Mouse (Mus musculus) limb, embryonic 15.5 days (tissue): Measurements from ENCODE around the gene Kcnab1. TPM values are rescaled to one million over a fixed set of nuclear protein-coding genes. Genes with fewer than 3 reads are reported as not detected.

ENCODE experiments used
- ATAC-seq: fragments of 200-750 bp; cut with Nextera tagmentation; 2 replicates; pipeline ENCODE4 v1.8.0; 2017; ENCODE audit warnings: low read depth, moderate TSS enrichment; ENCODE audit not compliant: insufficient number of reproducible peaks, low FRiP score, low TSS enrichment
- H3K27ac ChIP-seq: fragments of 300-500 bp; sonication (generic); 2 replicates; pipeline ENCODE4 v1.5.1; 2015; ENCODE audit warnings: moderate library complexity, mild to moderate bottlenecking, inconsistent platforms
- H3K27me3 ChIP-seq: fragments of 300-500 bp; sonication (generic); 2 replicates; pipeline ENCODE4 v1.6.1; 2015; ENCODE audit warnings: inconsistent platforms
- H3K36me3 ChIP-seq: fragments of 300-500 bp; sonication (generic); 2 replicates; pipeline ENCODE4 v1.6.1; 2015; ENCODE audit warnings: inconsistent platforms
- H3K4me1 ChIP-seq: fragments of 300-500 bp; sonication (generic); 2 replicates; pipeline ENCODE4 v1.6.1; 2015; ENCODE audit warnings: inconsistent platforms
- H3K4me2 ChIP-seq: fragments of 300-500 bp; sonication (generic); 2 replicates; pipeline ENCODE4 v1.6.1; 2015; ENCODE audit warnings: mild to moderate bottlenecking, inconsistent platforms
- H3K4me3 ChIP-seq: fragments of 300-500 bp; sonication (generic); 2 replicates; pipeline ENCODE4 v1.5.1; 2015; ENCODE audit warnings: mild to moderate bottlenecking, inconsistent platforms
- H3K9ac ChIP-seq: fragments of 300-500 bp; sonication (generic); 2 replicates; pipeline ENCODE4 v1.6.1; 2015; ENCODE audit warnings: inconsistent platforms
- H3K9me3 ChIP-seq: fragments of 300-500 bp; sonication (generic); 2 replicates; pipeline ENCODE4 v1.6.1; 2016; ENCODE audit warnings: inconsistent platforms
- WGBS: fragments of 180-500 bp; shearing (Covaris S2); methylation state at CpG from one replicate; pipeline ENCODE4 v1.1.7; 2015; 5-methylcytosine and 5-hydroxymethylcytosine counted together
- polyA plus RNA-seq: library from polyadenylated mRNA; unstranded; fragments of >200 nt; fragmentation: Nextera tagmentation; extraction: Ambion mirVana; gene quantifications from 2 replicates; pipeline ENCODE4 v1.2.1, GENCODE M21; 2015

Gene Kcnab1
- polyA plus RNA-seq, 1 experiment from 2014 or later: 7.5 TPM

DNA sequence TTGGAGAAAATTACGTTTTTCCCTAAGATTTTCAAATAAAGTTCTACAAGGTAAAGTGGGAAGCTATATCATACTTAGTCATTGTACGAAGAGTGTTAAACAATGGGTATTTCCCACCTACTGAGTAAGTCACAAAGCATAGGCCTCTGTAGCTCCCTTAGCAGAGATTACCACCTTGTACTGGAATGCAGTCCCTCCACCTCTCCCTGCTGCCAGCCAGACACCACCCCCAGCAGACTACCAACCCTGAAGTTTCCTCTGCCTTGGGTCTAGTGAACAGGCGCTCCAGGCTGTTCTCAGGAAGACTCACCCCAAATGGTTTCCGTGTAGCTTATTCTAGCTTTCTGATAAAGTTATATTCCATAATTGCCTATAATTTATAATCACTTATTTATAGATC, 211.8 kb downstream of the Kcnab1 start:
- no peaks in the 10 kb centered on the region for H3K9me3 ChIP-seq
- H3K4me2 ChIP-seq: no peak overlapping the region
- ATAC-seq: no peak
- no peaks in the 10 kb centered on the region for H3K27me3 ChIP-seq
- no peak overlapping the region for H3K27ac ChIP-seq
- no peak overlapping the region for H3K9ac ChIP-seq
- no peak overlapping the region for H3K4me3 ChIP-seq
- H3K4me1 ChIP-seq: no peaks in the 10 kb centered on the region
- WGBS: 80% methylated on average over 4 of the region's 4 CpGs
- no peaks in the 10 kb centered on the region for H3K36me3 ChIP-seq

DNA sequence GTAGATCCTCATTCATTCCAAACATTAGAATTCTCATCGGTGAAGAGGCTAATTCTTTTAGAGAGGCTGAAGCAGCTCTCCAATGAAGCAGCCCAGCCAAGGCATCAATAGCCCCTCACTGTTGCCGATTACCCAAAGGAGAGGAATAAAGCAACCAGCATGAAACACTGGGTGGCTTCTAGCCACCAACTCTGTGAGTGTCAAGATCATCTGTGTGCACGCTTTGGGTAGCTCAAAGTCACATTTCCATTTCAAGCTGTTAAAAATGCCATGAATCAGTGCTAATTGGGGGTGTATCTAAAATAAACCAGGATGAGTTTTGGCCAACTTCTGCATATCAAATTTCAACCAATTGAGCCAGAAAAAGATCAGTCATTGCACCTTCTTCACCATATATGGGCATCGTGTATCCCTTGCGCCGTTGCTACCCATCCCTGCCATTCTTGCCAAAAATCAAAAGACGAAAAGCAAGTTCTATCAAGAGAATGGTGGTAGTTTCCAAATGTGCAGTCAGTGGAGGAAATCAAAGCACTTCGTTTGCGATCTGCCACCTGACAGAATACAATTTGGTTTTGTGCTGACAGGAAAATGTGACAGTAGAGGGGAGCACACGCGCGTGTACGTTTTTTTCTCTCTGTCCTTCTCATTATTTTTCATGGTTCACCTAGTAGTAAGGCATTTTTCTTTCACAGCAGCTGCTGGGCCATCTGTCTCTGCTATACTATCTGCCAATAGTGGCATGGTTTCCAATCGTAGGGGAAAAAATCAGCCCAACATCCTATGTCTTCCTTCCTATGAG, 213.0 kb downstream of the Kcnab1 start:
- Histone ChIP-seq H3K27me3 (no peaks in the 10 kb centered on the region), H3K36me3 (no peaks in the 10 kb centered on the region), H3K27ac (no peak overlapping the region), H3K9me3 (no peaks in the 10 kb centered on the region), H3K4me2 (no peak overlapping the region), H3K4me1 (no peaks in the 10 kb centered on the region), H3K4me3 (no peak overlapping the region), H3K9ac (no peak overlapping the region)
- no peak for ATAC-seq
- WGBS: 88% methylated on average over 14 of the region's 14 CpGs

DNA sequence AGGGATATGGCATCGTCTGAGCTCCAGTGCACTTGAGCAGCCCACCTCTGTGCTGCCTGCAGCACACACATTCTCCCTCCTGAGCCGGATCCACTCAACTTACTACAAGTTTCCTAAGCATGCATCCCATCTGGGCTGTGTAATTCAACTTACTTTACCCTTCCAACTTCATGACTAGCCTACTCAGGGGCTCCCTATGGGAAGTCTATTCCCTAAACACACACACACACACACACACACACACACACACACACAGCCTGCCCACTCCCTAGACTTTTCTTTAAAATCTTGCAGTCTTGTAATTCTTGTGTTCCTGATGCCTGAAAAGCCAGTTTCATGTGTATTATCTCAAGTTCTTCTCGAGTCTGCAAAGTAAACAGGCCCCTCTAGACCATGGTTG, 216.1 kb downstream of the Kcnab1 start:
- no peak overlapping the region for H3K27ac ChIP-seq
- ATAC-seq: no peak
- H3K9ac ChIP-seq: no peak overlapping the region
- H3K4me1 ChIP-seq: no peaks in the 10 kb centered on the region
- no peaks in the 10 kb centered on the region for H3K9me3 ChIP-seq
- H3K27me3 ChIP-seq: no peaks in the 10 kb centered on the region
- no peak overlapping the region for H3K4me2 ChIP-seq
- WGBS: 61% methylated on average over 3 of the region's 3 CpGs
- H3K4me3 ChIP-seq: no peak overlapping the region
- no peaks in the 10 kb centered on the region for H3K36me3 ChIP-seq

DNA sequence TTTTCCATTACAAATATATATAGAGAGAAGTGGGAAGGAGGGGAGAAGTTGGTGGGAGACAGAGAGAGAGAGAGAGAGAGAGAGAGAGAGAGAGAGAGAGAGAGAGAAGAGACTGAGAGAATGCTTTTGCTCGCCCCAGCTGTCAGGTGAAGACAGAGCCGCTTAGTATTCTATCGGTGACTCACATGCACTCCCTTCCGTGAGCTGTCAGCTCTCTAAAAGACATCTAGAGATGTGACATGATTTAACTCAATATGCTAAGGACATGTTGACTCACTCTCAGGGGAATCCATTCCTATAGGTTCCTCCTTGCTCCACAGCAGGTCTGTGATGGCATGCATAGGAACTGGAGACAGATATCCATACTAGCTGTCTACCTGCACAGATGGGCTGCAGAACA, 219.6 kb downstream of the Kcnab1 start:
- no peaks in the 10 kb centered on the region for H3K4me1 ChIP-seq
- no peak overlapping the region for H3K4me3 ChIP-seq
- H3K27me3 ChIP-seq: no peaks in the 10 kb centered on the region
- H3K9ac ChIP-seq: no peak overlapping the region
- H3K27ac ChIP-seq: no peak overlapping the region
- no peak overlapping the region for H3K4me2 ChIP-seq
- no peak for ATAC-seq
- no peaks in the 10 kb centered on the region for H3K9me3 ChIP-seq
- 74% methylated on average over 4 of the region's 4 CpGs for WGBS
- H3K36me3 ChIP-seq: no peaks in the 10 kb centered on the region

DNA sequence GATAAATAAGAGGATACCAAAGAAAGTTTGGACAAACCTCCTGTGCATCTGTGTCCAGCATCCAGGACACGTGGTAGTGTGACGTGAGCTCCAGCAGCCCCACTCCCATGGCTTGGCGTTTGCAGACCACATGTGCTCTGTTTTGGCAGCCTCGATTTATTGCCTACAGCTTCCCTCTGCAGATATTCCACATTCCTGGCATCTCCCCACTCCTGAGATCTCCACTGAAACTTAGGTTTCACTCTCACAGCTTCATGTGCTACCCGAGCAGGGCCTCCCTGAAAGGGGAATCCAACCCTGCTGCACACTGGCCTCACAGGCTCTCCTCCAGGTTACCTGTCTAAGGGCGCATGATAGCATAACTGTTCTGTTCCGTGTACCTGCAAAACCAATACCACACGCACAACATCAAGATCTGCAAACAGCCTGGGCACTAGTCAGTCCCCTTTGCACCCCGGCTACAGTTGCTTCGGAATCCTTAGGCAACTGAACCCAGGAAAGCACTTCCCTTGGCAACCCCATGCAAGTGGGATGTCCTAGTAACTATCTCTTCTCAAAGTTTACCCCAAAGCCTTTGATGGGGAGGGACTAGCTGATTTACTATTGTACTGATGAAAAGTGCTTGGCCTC, 228.8 kb downstream of the Kcnab1 start:
- Histone ChIP-seq H3K4me2 (no peak overlapping the region), H3K36me3 (no peaks in the 10 kb centered on the region), H3K27me3 (no peaks in the 10 kb centered on the region), H3K27ac (peak overlapping the region; percentile 57), H3K9me3 (no peaks in the 10 kb centered on the region), H3K4me1 (peaks cover 10% of the 10 kb centered on the region; the same call in 1 of the 2 replicates), H3K9ac (no peak overlapping the region), H3K4me3 (no peak overlapping the region)
- 37% methylated on average over 10 of the region's 10 CpGs for WGBS
- ATAC-seq: peak; percentile 85

DNA sequence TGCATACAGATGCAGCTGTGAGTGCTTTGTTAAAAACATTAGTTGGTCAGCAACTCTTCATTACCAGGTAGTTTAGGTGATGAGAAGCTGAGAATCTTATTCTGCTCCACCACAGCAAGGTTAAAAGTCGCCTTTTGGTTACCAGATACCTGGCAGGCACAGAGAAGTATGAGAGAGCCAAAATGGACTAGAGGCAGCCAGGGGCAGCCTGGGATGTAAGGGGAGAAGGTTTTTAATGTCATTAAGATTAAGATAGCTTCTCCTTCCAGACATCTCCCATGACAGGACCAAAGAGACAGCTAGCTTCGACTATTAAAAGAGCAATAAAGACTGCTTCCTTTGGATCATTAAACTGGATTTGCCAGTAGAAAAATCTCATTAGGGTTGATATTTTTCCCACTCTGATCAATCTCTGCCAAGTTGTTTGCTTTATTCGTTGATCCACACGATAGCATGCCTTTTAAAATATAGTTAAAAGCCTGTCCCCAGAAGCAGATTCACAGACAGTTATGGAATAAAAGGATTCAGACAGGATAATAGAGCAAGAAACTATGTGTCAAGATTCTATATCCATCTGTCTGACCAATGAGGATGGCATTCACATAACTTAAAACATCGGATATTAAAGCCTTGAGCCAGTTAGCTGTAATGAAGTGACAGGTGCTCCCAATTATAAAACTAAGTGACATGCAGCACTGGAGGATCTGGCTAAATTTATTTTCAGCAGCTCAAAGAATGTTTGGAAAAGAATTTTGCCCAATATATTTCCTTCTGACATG, 231.2 kb downstream of the Kcnab1 start:
- no peak overlapping the region for H3K4me3 ChIP-seq
- no peaks in the 10 kb centered on the region for H3K36me3 ChIP-seq
- peaks cover 10% of the 10 kb centered on the region; the same call in 1 of the 2 replicates for H3K4me1 ChIP-seq
- no peak overlapping the region for H3K9ac ChIP-seq
- no peak for ATAC-seq
- no peak overlapping the region for H3K4me2 ChIP-seq
- WGBS: 52% methylated on average over 5 of the region's 5 CpGs
- H3K9me3 ChIP-seq: no peaks in the 10 kb centered on the region
- H3K27ac ChIP-seq: no peak overlapping the region
- H3K27me3 ChIP-seq: no peaks in the 10 kb centered on the region

DNA sequence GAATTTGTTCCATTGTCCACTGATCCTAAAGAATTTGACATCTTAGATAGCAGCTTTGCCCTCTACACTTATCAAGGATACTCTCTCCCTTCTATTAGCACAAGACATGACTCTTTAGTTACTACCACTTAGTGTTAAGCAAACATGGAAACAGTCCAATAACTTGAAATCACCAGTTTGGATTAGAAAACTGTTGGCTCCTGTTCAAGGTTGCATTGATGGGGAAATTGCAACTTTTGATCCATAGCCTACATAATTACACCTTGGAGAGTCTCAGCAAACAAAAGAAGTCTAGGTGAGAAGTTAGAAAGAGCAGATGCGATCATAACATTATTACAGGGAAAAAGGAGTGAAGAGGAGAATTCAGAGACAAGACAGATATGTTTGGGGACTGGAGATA, 237.0 kb downstream of the Kcnab1 start:
- no peaks in the 10 kb centered on the region for H3K9me3 ChIP-seq
- H3K36me3 ChIP-seq: no peaks in the 10 kb centered on the region
- no peak for ATAC-seq
- no peaks in the 10 kb centered on the region for H3K27me3 ChIP-seq
- H3K4me3 ChIP-seq: no peak overlapping the region
- no peak overlapping the region for H3K27ac ChIP-seq
- H3K9ac ChIP-seq: no peak overlapping the region
- no peak overlapping the region for H3K4me2 ChIP-seq
- no peaks in the 10 kb centered on the region for H3K4me1 ChIP-seq
- 76% methylated on average over 1 of the region's 1 CpGs for WGBS

DNA sequence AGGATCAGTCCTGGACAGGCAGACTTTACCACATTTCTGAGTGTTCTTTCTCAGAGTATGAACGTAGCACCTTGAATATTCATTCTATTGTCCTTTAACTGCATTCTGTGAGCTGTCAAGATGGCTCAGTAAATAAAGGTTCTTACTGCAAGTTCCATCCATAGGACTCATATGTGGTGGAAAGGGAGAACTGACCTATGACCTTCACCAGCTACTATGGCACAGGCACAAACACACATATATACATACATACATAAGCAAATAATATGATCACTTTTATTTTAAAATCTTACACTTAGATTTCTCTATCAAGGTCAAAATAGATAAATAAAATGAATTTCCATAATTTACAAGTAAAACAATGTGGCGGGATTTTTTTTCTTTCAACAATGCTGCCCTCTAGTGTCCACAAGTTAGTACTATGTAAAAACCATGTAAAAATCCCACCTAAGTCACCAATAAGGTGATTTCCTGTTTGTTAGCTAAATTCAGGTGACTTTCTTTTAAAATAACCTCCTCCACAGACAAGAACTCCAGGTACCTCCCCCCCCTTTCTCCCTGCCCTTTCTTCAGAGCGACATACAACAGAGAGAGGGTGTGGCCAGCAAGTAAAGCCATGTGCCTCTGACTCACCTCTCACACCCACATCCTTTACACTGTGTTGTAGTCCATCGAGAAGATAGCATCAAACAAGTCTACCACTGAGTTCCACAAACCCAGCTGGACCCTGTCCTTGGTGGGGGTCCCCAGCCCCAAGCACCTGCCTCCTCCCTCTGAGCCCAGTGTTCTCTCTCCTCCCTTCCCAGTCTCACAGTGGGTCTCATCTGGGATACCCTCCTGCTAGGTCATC, 243.3 kb downstream of the Kcnab1 start:
- Histone ChIP-seq H3K4me1 (no peaks in the 10 kb centered on the region), H3K4me3 (no peak overlapping the region), H3K9ac (no peak overlapping the region), H3K36me3 (no peaks in the 10 kb centered on the region), H3K4me2 (no peak overlapping the region), H3K27me3 (no peaks in the 10 kb centered on the region), H3K9me3 (no peaks in the 10 kb centered on the region), H3K27ac (no peak overlapping the region)
- no peak for ATAC-seq
- 43% methylated on average over 4 of the region's 4 CpGs for WGBS

DNA sequence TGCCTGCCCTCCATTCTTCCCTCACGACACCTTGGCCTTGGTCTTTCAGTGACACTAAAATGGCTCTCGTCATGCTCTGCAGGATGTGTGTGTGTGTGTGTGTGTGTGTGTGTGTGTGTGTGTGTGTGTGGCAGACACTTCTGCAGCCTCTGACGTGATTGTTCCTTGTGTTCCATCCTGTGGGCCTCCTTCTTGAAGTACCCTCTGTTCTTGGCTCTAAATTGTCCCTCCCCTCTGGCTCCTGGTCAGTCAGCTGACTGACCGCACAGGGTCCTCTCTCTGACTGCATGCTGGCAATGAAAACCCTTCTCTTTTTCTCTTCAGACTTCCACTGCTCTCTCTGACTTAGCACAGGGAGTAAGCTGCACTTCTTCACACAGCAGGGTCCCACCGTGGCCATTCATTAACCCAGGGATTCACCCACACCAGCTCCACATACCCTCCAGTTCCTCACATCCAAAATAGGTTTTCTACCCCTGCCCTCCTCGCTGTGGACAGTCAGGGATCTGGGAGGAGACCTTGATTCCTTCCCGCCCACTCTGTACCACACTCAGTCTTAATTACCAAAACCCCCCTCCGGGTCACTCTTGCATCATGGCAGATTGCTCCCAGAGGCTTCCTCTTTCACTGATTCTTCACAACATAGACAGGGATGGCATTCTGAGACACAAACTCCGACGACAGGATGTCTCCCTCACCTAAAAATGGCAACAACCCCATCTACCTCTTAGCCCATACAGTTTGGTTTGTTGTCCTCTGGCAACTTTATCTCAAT, 244.3 kb downstream of the Kcnab1 start:
- Histone ChIP-seq H3K36me3 (no peaks in the 10 kb centered on the region), H3K4me1 (no peaks in the 10 kb centered on the region), H3K4me3 (no peak overlapping the region), H3K9me3 (no peaks in the 10 kb centered on the region), H3K27ac (no peak overlapping the region), H3K9ac (no peak overlapping the region), H3K4me2 (no peak overlapping the region), H3K27me3 (no peaks in the 10 kb centered on the region)
- ATAC-seq: no peak
- WGBS: 76% methylated on average over 10 of the region's 10 CpGs

DNA sequence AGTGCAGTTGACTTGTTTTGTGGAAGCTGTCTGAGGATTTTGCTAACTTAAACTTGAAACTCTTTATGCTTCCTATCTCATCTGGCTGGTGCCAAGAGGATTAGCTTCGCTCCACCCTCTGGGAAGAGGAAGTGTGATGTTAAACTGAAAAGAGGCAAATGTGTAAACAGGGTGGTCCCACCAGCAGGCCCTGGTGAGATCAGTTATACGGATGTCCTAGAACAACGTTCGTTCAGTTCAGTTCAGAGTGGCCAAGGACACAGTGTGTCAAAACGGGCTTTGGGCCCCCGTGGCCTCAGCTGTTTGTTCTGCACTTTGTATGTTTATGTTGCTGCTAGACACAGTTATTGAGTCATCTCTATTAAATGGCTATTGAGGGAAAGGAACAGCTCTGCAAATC, 246.3 kb downstream of the Kcnab1 start:
- ATAC-seq: no peak
- no peak overlapping the region for H3K9ac ChIP-seq
- H3K27ac ChIP-seq: no peak overlapping the region
- H3K4me1 ChIP-seq: no peaks in the 10 kb centered on the region
- H3K9me3 ChIP-seq: no peaks in the 10 kb centered on the region
- no peak overlapping the region for H3K4me2 ChIP-seq
- no peak overlapping the region for H3K4me3 ChIP-seq
- H3K36me3 ChIP-seq: no peaks in the 10 kb centered on the region
- WGBS: 69% methylated on average over 6 of the region's 6 CpGs
- no peaks in the 10 kb centered on the region for H3K27me3 ChIP-seq

DNA sequence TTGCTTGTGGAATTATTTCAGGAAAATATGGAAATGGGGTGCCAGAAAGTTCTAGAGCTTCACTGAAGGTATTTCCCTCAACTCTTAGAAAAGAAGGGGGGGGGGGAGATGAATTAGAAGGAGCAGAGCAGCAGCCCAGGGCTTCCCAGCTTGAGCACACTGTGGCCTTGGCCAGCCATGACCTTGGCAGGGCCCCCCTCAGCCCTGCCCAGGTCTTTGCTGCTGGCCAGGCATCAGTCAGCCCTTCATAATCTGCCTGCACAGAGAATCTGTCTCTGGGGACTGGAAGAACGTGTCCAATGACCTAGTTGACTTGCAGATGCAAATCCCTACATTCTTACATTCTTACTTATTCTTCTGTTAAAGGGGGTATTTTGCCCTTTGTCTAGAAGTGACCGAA, 249.1 kb downstream of the Kcnab1 start:
- H3K4me1 ChIP-seq: no peaks in the 10 kb centered on the region
- no peak overlapping the region for H3K9ac ChIP-seq
- no peaks in the 10 kb centered on the region for H3K9me3 ChIP-seq
- H3K27ac ChIP-seq: no peak overlapping the region
- H3K4me3 ChIP-seq: no peak overlapping the region
- H3K27me3 ChIP-seq: no peaks in the 10 kb centered on the region
- WGBS: 63% methylated on average over 2 of the region's 2 CpGs
- no peak for ATAC-seq
- no peaks in the 10 kb centered on the region for H3K36me3 ChIP-seq
- no peak overlapping the region for H3K4me2 ChIP-seq
